Mouse (Mus musculus): ENCODE results near the gene Ppp2r3a. TPM values are rescaled to one million over a fixed set of nuclear protein-coding genes. Genes with fewer than 3 reads are reported as not detected.

The Ppp2r3a gene
- total RNA-seq, 1 experiment from 2014 or later: 24.0 TPM

GRCm38 (mm10) chr9:101078579-101078978, 173.0 kb downstream of the Ppp2r3a start:
- no peak for ATAC-seq (replicated peaks; ENCODE audit: low read depth, poor library complexity, severe bottlenecking)

GRCm38 (mm10) chr9:101077486-101077885, 174.1 kb downstream of the Ppp2r3a start:
- no peak for ATAC-seq (replicated peaks; ENCODE audit: low read depth, poor library complexity, severe bottlenecking)

- 0 out of 2 replicates have a peak, but pooled peaks have one; percentile 10 for ATAC-seq (replicated peaks; ENCODE audit: low read depth, poor library complexity, severe bottlenecking)
These were observed 175.3 kb downstream of the Ppp2r3a start for GRCm38 (mm10) chr9:101076095-101076875.

GRCm38 (mm10) chr9:101075694-101076093, 175.9 kb downstream of the Ppp2r3a start:
- no peak for ATAC-seq (replicated peaks; ENCODE audit: low read depth, poor library complexity, severe bottlenecking)

GRCm38 (mm10) chr9:101075091-101075581, 176.5 kb downstream of the Ppp2r3a start:
- ATAC-seq (replicated peaks; ENCODE audit: low read depth, poor library complexity, severe bottlenecking): peak; percentile 23

- ATAC-seq (replicated peaks; ENCODE audit: low read depth, poor library complexity, severe bottlenecking): peak; percentile 9; the same call in 1 of the 2 replicates
These were observed 177.1 kb downstream of the Ppp2r3a start for GRCm38 (mm10) chr9:101074332-101075021.

GRCm38 (mm10) chr9:101073987-101074331, 177.6 kb downstream of the Ppp2r3a start, which contains the start of gene Msl2:
Gene Msl2, plus strand, starts transcription at chr9:101074101.
- ATAC-seq (replicated peaks; ENCODE audit: low read depth, poor library complexity, severe bottlenecking): no peak

- ATAC-seq (replicated peaks; ENCODE audit: low read depth, poor library complexity, severe bottlenecking): peak; percentile 77
These were observed 178.3 kb downstream of the Ppp2r3a start for GRCm38 (mm10) chr9:101073041-101073986.

GRCm38 (mm10) chr9:101072506-101072905, 179.1 kb downstream of the Ppp2r3a start:
- ATAC-seq (replicated peaks; ENCODE audit: low read depth, poor library complexity, severe bottlenecking): no peak

GRCm38 (mm10) chr9:101069781-101070180, 181.8 kb downstream of the Ppp2r3a start:
- no peak for ATAC-seq (replicated peaks; ENCODE audit: low read depth, poor library complexity, severe bottlenecking)

- no peak for ATAC-seq (replicated peaks; ENCODE audit: low read depth, poor library complexity, severe bottlenecking)
These were observed 186.5 kb downstream of the Ppp2r3a start for GRCm38 (mm10) chr9:101065076-101065602.

- no peak for ATAC-seq (replicated peaks; ENCODE audit: low read depth, poor library complexity, severe bottlenecking)
These were observed 189.3 kb downstream of the Ppp2r3a start for GRCm38 (mm10) chr9:101062253-101062780.

- peak; percentile 87 for ATAC-seq (replicated peaks; ENCODE audit: low read depth, poor library complexity, severe bottlenecking)
These were observed 190.6 kb downstream of the Ppp2r3a start for GRCm38 (mm10) chr9:101061035-101061434.

- ATAC-seq (replicated peaks; ENCODE audit: low read depth, poor library complexity, severe bottlenecking): no peak
These were observed 194.4 kb downstream of the Ppp2r3a start for GRCm38 (mm10) chr9:101057156-101057555.

Other genes with a start within 250 kb of the Ppp2r3a start
- 13.6 and 17.5 TPM in 2 replicates for gene Pccb, start 216.9 kb downstream of the Ppp2r3a start, total RNA-seq (2017)
- 55.4 and 75.5 TPM in 2 replicates for gene Msl2, start 177.7 kb downstream of the Ppp2r3a start, total RNA-seq (2017)